Mouse (Mus musculus) forebrain, embryonic 11.5 days (tissue): ENCODE measurements around the gene Btd. TPM values are rescaled to one million over a fixed set of nuclear protein-coding genes. Genes with fewer than 3 reads are reported as not detected.
A peak's percentile ranks its signal among the peaks of the same experiment; 100 is the strongest.
"Not testable (repeated sequence)": the region's sequence is repeated elsewhere in the genome, so short reads cannot be mapped to it uniquely, and the experiment has no call there.

ENCODE experiments used
- ATAC-seq: fragments of 200-750 bp; cut with Nextera tagmentation; replicated peaks from 2 replicates; pipeline ENCODE4 v1.8.0; 2017; ENCODE audit warnings: moderate TSS enrichment; ENCODE audit not compliant: low FRiP score
- DNase-seq: peaks from one replicate; pipeline ENCODE4 v3.0.0-alpha.2; 2017; ENCODE audit warnings: low spot score
- H3K27ac ChIP-seq: fragments of 300-500 bp; sonication (generic); 2 replicates; pipeline ENCODE4 v1.5.1; 2014; ENCODE audit warnings: low read depth, low read length
- H3K27me3 ChIP-seq: fragments of 300-500 bp; sonication (generic); 2 replicates; pipeline ENCODE4 v1.6.1; 2014; ENCODE audit warnings: mild to moderate bottlenecking, low read length, mixed read lengths; ENCODE audit not compliant: control insufficient read depth, insufficient read depth
- H3K36me3 ChIP-seq: fragments of 300-500 bp; sonication (generic); 2 replicates; pipeline ENCODE4 v1.6.1; 2014; ENCODE audit warnings: mild to moderate bottlenecking, low read length, moderate library complexity, mixed read lengths; ENCODE audit not compliant: control insufficient read depth, insufficient read depth
- H3K4me1 ChIP-seq: fragments of 300-500 bp; sonication (generic); replicated peaks from 2 replicates; pipeline ENCODE4 v1.6.1; 2014; ENCODE audit warnings: low read length, mixed read lengths; ENCODE audit not compliant: control insufficient read depth, insufficient read depth
- H3K4me2 ChIP-seq: fragments of 300-500 bp; sonication (generic); 2 replicates; pipeline ENCODE4 v1.6.1; 2014; ENCODE audit warnings: low read depth, mild to moderate bottlenecking, low read length, moderate library complexity, mixed read lengths; ENCODE audit not compliant: severe bottlenecking
- H3K4me3 ChIP-seq: fragments of 300-500 bp; sonication (generic); 2 replicates; pipeline ENCODE4 v1.5.1; 2014; ENCODE audit warnings: low read depth, low read length
- H3K9ac ChIP-seq: fragments of 300-500 bp; sonication (generic); 2 replicates; pipeline ENCODE4 v1.6.1; 2014; ENCODE audit warnings: low read length
- H3K9me3 ChIP-seq: fragments of 300-500 bp; sonication (generic); 2 replicates; pipeline ENCODE4 v1.6.1; 2016; ENCODE audit warnings: low read length, mixed read lengths; ENCODE audit not compliant: control insufficient read depth
- WGBS: fragments of 180-500 bp; shearing (Covaris S2); extraction: QIAGEN DNeasy Blood & Tissue Kit; methylation state at CpG from one replicate; pipeline ENCODE4 v1.1.7; 2014; 5-methylcytosine and 5-hydroxymethylcytosine counted together
- polyA plus RNA-seq: library from polyadenylated mRNA; unstranded; fragments of >200 nt; fragmentation: Nextera tagmentation; extraction: Ambion mirVana; gene quantifications from 2 replicates; pipeline ENCODE4 v1.2.1, GENCODE M21; 2014

Gene Btd
- polyA plus RNA-seq = 13.4 and 13.5 TPM in 2 replicates

GRCm38 (mm10) chr14:31640890-31641505 is at the start of gene Btd, which contains the start of gene Hacl1:
Btd (plus strand) TSS chr14:31641028.
Hacl1 (minus strand) TSS chr14:31641286.
- H3K4me1 ChIP-seq = peaks cover 5% of the 10 kb centered on the region; the same call in 1 of the 2 replicates
- DNase-seq = peak; percentile 90
- peak within 1 kb of the TSS; percentile 67 for H3K4me3 ChIP-seq
- H3K36me3 ChIP-seq = no peaks in the 10 kb centered on the region
- peak within 1 kb of the TSS; percentile 51; the same call in 1 of the 2 replicates for H3K27ac ChIP-seq
- under 1% methylated on average over 30 of the region's 30 CpGs for WGBS
- H3K27me3 ChIP-seq = no peaks in the 10 kb centered on the region
- H3K9me3 ChIP-seq = no peaks in the 10 kb centered on the region
- peak within 1 kb of the TSS; percentile 62 for H3K9ac ChIP-seq
- H3K4me2 ChIP-seq = peak within 1 kb of the TSS; percentile 91
- ATAC-seq = peak; percentile 97

- ATAC-seq = no peak
- H3K36me3 ChIP-seq = no peaks in the 10 kb centered on the region
- H3K4me3 ChIP-seq = no peak within 1 kb of the TSS
- H3K9ac ChIP-seq = no peak within 1 kb of the TSS
- no peaks in the 10 kb centered on the region for H3K9me3 ChIP-seq
- no peak for DNase-seq
- H3K27me3 ChIP-seq = no peaks in the 10 kb centered on the region
- WGBS = 93% methylated on average over 3 of the region's 3 CpGs
- H3K4me2 ChIP-seq = no peak within 1 kb of the TSS
- no peak within 1 kb of the TSS for H3K27ac ChIP-seq
- no peaks in the 10 kb centered on the region for H3K4me1 ChIP-seq
These were observed 49.6 kb upstream of the Btd start, which contains the start of gene Colq for GRCm38 (mm10) chr14:31591243-31591642. Colq (minus strand) TSS chr14:31591343.

GRCm38 (mm10) chr14:31593036-31593435 is 47.8 kb upstream of the Btd start:
- ATAC-seq = no peak
- WGBS = 83% methylated on average over 2 of the region's 2 CpGs
- H3K4me2 ChIP-seq = no peak overlapping the region

GRCm38 (mm10) chr14:31594693-31595092 is 46.1 kb upstream of the Btd start:
- no peak for DNase-seq
- Histone ChIP-seq H3K27ac (no peak overlapping the region), H3K4me3 (no peak overlapping the region), H3K9ac (no peak overlapping the region), H3K4me1 (no peaks in the 10 kb centered on the region), H3K36me3 (no peaks in the 10 kb centered on the region), H3K4me2 (no peak overlapping the region), H3K9me3 (no peaks in the 10 kb centered on the region; the same call in 1 of the 2 replicates), H3K27me3 (no peaks in the 10 kb centered on the region)
- no peak for ATAC-seq
- 92% methylated on average over 3 of the region's 3 CpGs for WGBS

More at GRCm38 (mm10) chr14:31593036-31593435, 47.8 kb upstream of the Btd start:
- no peak overlapping the region for H3K9ac ChIP-seq
- no peaks in the 10 kb centered on the region for H3K27me3 ChIP-seq
- no peak overlapping the region for H3K4me3 ChIP-seq
- no peaks in the 10 kb centered on the region for H3K9me3 ChIP-seq
- no peaks in the 10 kb centered on the region for H3K4me1 ChIP-seq
- H3K27ac ChIP-seq = no peak overlapping the region
- no peaks in the 10 kb centered on the region for H3K36me3 ChIP-seq
- DNase-seq = no peak

- ATAC-seq (no peak), DNase-seq (no peak)
- Histone ChIP-seq H3K27me3 (no peaks in the 10 kb centered on the region), H3K27ac (no peak overlapping the region), H3K4me3 (no peak overlapping the region), H3K4me1 (no peaks in the 10 kb centered on the region), H3K4me2 (no peak overlapping the region), H3K9me3 (no peaks in the 10 kb centered on the region; the same call in 1 of the 2 replicates), H3K9ac (no peak overlapping the region), H3K36me3 (no peaks in the 10 kb centered on the region)
- WGBS = 86% methylated on average over 7 of the region's 7 CpGs
These were observed 44.4 kb upstream of the Btd start for GRCm38 (mm10) chr14:31596408-31596807.

- no peak overlapping the region for H3K4me3 ChIP-seq
- H3K9ac ChIP-seq = no peak overlapping the region
- no peak overlapping the region for H3K4me2 ChIP-seq
- H3K27me3 ChIP-seq = no peaks in the 10 kb centered on the region
- DNase-seq (no peak), ATAC-seq (no peak)
- no peaks in the 10 kb centered on the region for H3K4me1 ChIP-seq
- H3K36me3 ChIP-seq = no peaks in the 10 kb centered on the region
- H3K27ac ChIP-seq = no peak overlapping the region
- no peaks in the 10 kb centered on the region; the same call in 1 of the 2 replicates for H3K9me3 ChIP-seq
- whole genome bisulfite sequencing = 89% methylated on average over 4 of the region's 4 CpGs
These were observed 43.4 kb upstream of the Btd start for GRCm38 (mm10) chr14:31597446-31597845.

- no peak overlapping the region for H3K9ac ChIP-seq
- DNase-seq (no peak), ATAC-seq (no peak)
- H3K27ac ChIP-seq = no peak overlapping the region
- no peaks in the 10 kb centered on the region for H3K27me3 ChIP-seq
- H3K9me3 ChIP-seq = no peaks in the 10 kb centered on the region; the same call in 1 of the 2 replicates
- H3K36me3 ChIP-seq = no peaks in the 10 kb centered on the region
- no peaks in the 10 kb centered on the region for H3K4me1 ChIP-seq
- H3K4me3 ChIP-seq = no peak overlapping the region
- WGBS = 95% methylated on average over 14 of the region's 14 CpGs
- H3K4me2 ChIP-seq = no peak overlapping the region
These were observed 38.8 kb upstream of the Btd start for GRCm38 (mm10) chr14:31601908-31602615.

- H3K4me3 ChIP-seq, H3K9ac ChIP-seq, H3K9me3 ChIP-seq, H3K36me3 ChIP-seq, H3K4me2 ChIP-seq, DNase-seq, H3K4me1 ChIP-seq, H3K27me3 ChIP-seq, H3K27ac ChIP-seq, ATAC-seq: not testable (repeated sequence)
- 91% methylated on average over 6 of the region's 6 CpGs for WGBS
These were observed 38.2 kb upstream of the Btd start for GRCm38 (mm10) chr14:31602616-31602979.
